Mouse (Mus musculus): ENCODE measurements around the gene Hoxa6. TPM values are rescaled to one million over a fixed set of nuclear protein-coding genes. Genes with fewer than 3 reads are reported as not detected.

Gene Hoxa6
- total RNA-seq, 2 experiments from 2014 or later = not detected

GRCm38 (mm10) chr6:52162093-52162380 lies 46.5 kb downstream of the Hoxa6 start:
- no peak for DNase-seq

- DNase-seq = no peak
These were observed 47.0 kb downstream of the Hoxa6 start for GRCm38 (mm10) chr6:52161336-52162092.

- no peak for DNase-seq
These were observed 47.8 kb downstream of the Hoxa6 start for GRCm38 (mm10) chr6:52160511-52161335.

GRCm38 (mm10) chr6:52159979-52160378 lies 48.5 kb downstream of the Hoxa6 start:
- no peak for DNase-seq

GRCm38 (mm10) chr6:52159164-52159761 lies 49.3 kb downstream of the Hoxa6 start:
- DNase-seq = no peak

- DNase-seq = no peak
These were observed 50.1 kb downstream of the Hoxa6 start, which contains the start of gene Hoxa1 for GRCm38 (mm10) chr6:52158276-52159051. Gene Hoxa1 (minus strand): TSS chr6:52158317.

- DNase-seq = no peak
These were observed 50.9 kb downstream of the Hoxa6 start for GRCm38 (mm10) chr6:52157466-52158275.

- no peak for DNase-seq
These were observed 51.8 kb downstream of the Hoxa6 start for GRCm38 (mm10) chr6:52156551-52157200.

Small RNAs within 50 kb of the gene (microRNA-seq; reads per million reads assigned to microRNA genes)
- gene Mir196b = 12.9 to 15.8 reads per million in 2 experiments

Other genes starting within 250 kb of the Hoxa6 start
- gene Skap2, start 196.2 kb downstream of the Hoxa6 start, total RNA-seq (2021) = 10 to 100 TPM; 16.7 to 16.9 TPM
- gene Hoxa1, start 50.4 kb downstream of the Hoxa6 start, total RNA-seq (2021) = not detected
- not detected for gene Hoxa2, start 43.9 kb downstream of the Hoxa6 start, total RNA-seq (2021)
- not detected for gene 5730596B20Rik, start 31.2 kb downstream of the Hoxa6 start, total RNA-seq (2021)
- not detected for gene Hoxa4, start 17.0 kb downstream of the Hoxa6 start, total RNA-seq (2021)
- gene Hoxa5, start 4.1 kb downstream of the Hoxa6 start, total RNA-seq (2021) = not detected
- gene Hoxa3, start 4.6 kb upstream of the Hoxa6 start, total RNA-seq (2021) = not detected
- gene Gm28308, start 4.6 kb upstream of the Hoxa6 start, total RNA-seq (2021) = not detected
- gene Hoxa7, start 13.1 kb upstream of the Hoxa6 start, total RNA-seq (2021) = not detected
- not detected for gene Hoxa9, start 22.4 kb upstream of the Hoxa6 start, total RNA-seq (2021)
- not detected for gene Hoxa10, start 32.1 kb upstream of the Hoxa6 start, total RNA-seq (2021)
- not detected for gene Hoxa11, start 37.1 kb upstream of the Hoxa6 start, total RNA-seq (2021)
- gene Hoxa13, start 52.2 kb upstream of the Hoxa6 start, total RNA-seq (2021) = not detected
- not detected for gene Evx1, start 104.8 kb upstream of the Hoxa6 start, total RNA-seq (2021)